Mouse (Mus musculus) lung, embryonic 16.5 days (tissue): ENCODE results near the gene Clk4. TPM values are rescaled to one million over a fixed set of nuclear protein-coding genes. Genes with fewer than 3 reads are reported as not detected.

Experiments
- ATAC-seq: fragments of 200-750 bp; cut with Nextera tagmentation; 2 replicates; pipeline ENCODE4 v1.8.0; 2017; ENCODE audit warnings: low read depth, mild to moderate bottlenecking, moderate library complexity
- H3K27ac ChIP-seq: fragments of 300-500 bp; sonication (generic); 2 replicates; pipeline ENCODE4 v1.5.1; 2014; ENCODE audit warnings: mild to moderate bottlenecking, control low read depth, low read length
- H3K27me3 ChIP-seq: fragments of 300-500 bp; sonication (generic); 2 replicates; pipeline ENCODE4 v1.6.1; 2014; ENCODE audit warnings: low read depth, low read length, mixed read lengths; ENCODE audit not compliant: control insufficient read depth, insufficient read depth
- H3K36me3 ChIP-seq: fragments of 300-500 bp; sonication (generic); 2 replicates; pipeline ENCODE4 v1.6.1; 2014; ENCODE audit warnings: low read length; ENCODE audit not compliant: control insufficient read depth, insufficient read depth
- H3K4me1 ChIP-seq: fragments of 300-500 bp; sonication (generic); replicated peaks from 2 replicates; pipeline ENCODE4 v1.6.1; 2014; ENCODE audit warnings: low read length, mixed read lengths; ENCODE audit not compliant: control insufficient read depth, insufficient read depth
- H3K4me2 ChIP-seq: fragments of 300-500 bp; sonication (generic); 2 replicates; pipeline ENCODE4 v1.6.1; 2014; ENCODE audit warnings: low read depth, low read length, control low read depth
- H3K4me3 ChIP-seq: fragments of 300-500 bp; sonication (generic); 2 replicates; pipeline ENCODE4 v1.5.1; 2014; ENCODE audit warnings: mild to moderate bottlenecking, low read length, control low read depth
- H3K9ac ChIP-seq: fragments of 300-500 bp; sonication (generic); 2 replicates; pipeline ENCODE4 v1.6.1; 2014; ENCODE audit warnings: low read length, control low read depth
- H3K9me3 ChIP-seq: fragments of 300-500 bp; sonication (generic); 2 replicates; pipeline ENCODE4 v1.6.1; 2016; ENCODE audit warnings: low read length; ENCODE audit not compliant: control insufficient read depth
- WGBS: fragments of 180-500 bp; shearing (Covaris S2); extraction: QIAGEN DNeasy Blood & Tissue Kit; methylation state at CpG from one replicate; pipeline ENCODE4 v1.1.7; 2014; 5-methylcytosine and 5-hydroxymethylcytosine counted together
- polyA plus RNA-seq: library from polyadenylated mRNA; unstranded; fragments of >200 nt; fragmentation: Nextera tagmentation; extraction: Ambion mirVana; gene quantifications from 2 replicates; pipeline ENCODE4 v1.2.1, GENCODE M21; 2015

Clk4 gene
- polyA plus RNA-seq, 1 experiment from 2014 or later: 114 TPM

DNA sequence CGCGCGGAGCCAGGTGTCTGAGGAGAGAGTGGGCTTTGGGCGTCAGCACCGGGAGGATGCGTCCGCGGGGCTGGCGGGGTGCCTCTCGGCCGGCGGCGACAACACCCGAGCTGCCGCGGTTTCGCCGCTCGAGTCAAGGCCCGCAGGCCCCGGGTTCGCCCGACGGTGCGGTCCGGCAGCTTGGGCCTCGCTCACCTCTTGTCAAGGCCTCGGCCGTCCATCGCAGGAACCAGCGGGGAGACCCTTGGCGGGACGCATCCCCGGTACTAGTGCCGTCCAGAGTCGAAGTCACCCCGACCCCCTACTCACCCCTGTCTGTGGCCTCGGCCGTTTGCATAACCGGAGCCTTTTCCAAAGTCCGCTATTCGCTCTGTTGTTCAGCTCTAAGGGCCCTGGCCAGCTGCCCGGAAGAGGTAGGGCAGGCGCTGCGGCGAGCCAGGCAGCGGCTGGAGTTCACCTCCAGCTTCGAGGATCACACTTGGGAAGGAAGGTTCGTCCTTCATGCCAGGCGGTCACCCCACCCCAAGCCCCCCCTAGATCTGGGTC lies 1.8 kb downstream of the Clk4 start:
- peak overlapping the region; percentile 95 for H3K9ac ChIP-seq

DNA sequence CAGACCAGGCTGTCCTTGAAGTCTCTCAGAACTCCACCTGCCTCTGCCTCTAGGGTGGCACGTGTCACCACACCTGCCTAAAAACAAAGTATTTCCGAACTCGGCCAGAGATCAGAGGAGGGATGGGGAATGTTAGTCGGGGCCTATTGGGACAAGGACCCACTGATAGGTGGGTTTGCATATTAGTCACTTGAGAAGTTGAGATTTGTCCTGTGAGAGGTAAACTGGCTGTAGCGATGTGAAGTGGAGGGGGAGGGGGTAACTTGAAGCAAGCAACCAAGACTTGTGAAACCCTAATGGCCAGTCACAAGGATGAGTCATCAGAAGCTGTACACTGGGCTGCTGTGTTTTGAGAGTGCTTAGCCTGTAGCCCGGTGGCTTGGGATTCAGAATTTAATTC lies 2.8 kb downstream of the Clk4 start:
- Histone ChIP-seq H3K4me1 (peaks cover 19% of the 10 kb centered on the region), H3K4me2 (peak overlapping the region; percentile 63), H3K27ac (peak overlapping the region; percentile 55), H3K27me3 (no peaks in the 10 kb centered on the region), H3K4me3 (peak overlapping the region; percentile 88), H3K36me3 (peaks cover 2% of the 10 kb centered on the region; the same call in 1 of the 2 replicates), H3K9me3 (no peaks in the 10 kb centered on the region), H3K9ac (peak overlapping the region; percentile 54)
- ATAC-seq: no peak
- 10% methylated on average over 6 of the region's 6 CpGs for WGBS

More for the DNA sequence above, 1.8 kb downstream of the Clk4 start:
- under 1% methylated on average over 50 of the region's 50 CpGs for WGBS
- H3K9me3 ChIP-seq: no peaks in the 10 kb centered on the region
- H3K4me3 ChIP-seq: peak overlapping the region; percentile 88
- ATAC-seq: peak; percentile 54
- no peaks in the 10 kb centered on the region for H3K27me3 ChIP-seq
- peaks cover 2% of the 10 kb centered on the region; the same call in 1 of the 2 replicates for H3K36me3 ChIP-seq
- H3K4me1 ChIP-seq: peaks cover 19% of the 10 kb centered on the region
- peak overlapping the region; percentile 63 for H3K4me2 ChIP-seq
- peak overlapping the region; percentile 93 for H3K27ac ChIP-seq

DNA sequence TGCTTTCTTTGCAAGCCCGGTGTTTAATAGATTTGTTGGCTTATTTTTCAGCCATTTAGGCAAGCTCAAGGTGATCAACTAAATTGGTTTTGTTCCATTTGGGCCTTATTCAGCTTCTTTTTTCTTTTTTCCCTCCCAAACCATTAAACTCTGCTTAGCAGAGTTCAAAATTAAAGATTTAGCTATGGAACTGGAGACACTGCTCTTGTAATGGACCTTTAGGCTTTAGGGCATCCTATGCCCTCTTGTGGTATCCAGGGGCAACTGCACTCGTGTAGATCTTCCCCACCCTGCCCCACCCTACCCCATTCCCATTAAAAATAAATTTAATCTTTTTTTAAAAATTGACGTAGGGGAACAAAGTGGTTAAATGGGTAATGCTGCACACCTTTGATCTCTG lies 3.8 kb downstream of the Clk4 start:
- Histone ChIP-seq H3K4me3 (no peak overlapping the region), H3K27ac (no peak overlapping the region)

DNA sequence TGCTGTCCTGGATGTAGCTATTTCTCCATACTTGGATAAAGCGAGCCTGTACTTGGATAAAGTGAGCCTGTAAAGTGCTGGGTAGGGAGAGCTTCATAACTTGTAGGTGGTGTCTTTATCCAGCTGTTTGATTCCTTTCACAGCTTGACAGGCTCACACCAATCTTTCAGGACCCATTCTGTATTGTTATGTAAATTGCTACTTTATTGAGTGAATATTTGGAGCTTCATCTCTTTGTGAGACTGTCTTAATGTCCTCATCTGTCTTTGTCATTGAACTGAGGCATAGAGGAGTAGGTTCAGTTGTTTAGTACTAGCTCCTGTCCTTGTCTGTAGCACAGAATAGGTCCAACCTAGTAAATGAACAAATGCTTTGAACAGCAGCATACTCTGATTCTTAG lies 12.9 kb downstream of the Clk4 start:
- peaks cover 45% of the 10 kb centered on the region for H3K36me3 ChIP-seq
- WGBS: 92% methylated on average over 1 of the region's 1 CpGs

More for the DNA sequence above, 3.8 kb downstream of the Clk4 start:
- H3K4me2 ChIP-seq: peak overlapping the region; percentile 63
- ATAC-seq: no peak
- no peak overlapping the region for H3K9ac ChIP-seq
- peaks cover 2% of the 10 kb centered on the region; the same call in 1 of the 2 replicates for H3K36me3 ChIP-seq
- no peaks in the 10 kb centered on the region for H3K27me3 ChIP-seq
- 46% methylated on average over 3 of the region's 3 CpGs for WGBS
- no peaks in the 10 kb centered on the region for H3K9me3 ChIP-seq
- peaks cover 19% of the 10 kb centered on the region for H3K4me1 ChIP-seq

DNA sequence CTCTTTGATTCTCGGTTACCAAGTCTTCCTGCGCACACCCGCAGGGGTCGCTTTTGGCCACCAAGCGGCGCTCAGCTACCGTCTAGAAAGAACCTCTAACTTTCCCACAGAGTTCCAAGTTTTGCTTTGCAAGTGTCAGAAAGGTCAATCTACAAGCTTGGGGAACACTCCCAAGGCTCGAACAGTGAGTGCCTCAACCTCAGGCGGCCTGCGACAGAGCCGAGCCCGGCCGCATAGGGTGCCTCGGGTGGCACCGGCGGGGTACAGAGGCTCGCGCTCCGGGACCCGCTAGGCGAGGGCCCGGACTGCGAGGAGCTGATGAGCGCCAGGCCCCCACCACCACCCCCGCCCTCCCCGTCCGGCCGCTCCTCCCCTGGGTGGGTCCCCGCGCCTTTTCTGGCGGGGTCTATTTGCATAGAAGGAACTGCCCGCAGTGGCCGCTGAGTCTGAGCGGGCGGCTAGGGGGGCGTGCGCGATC lies 28.1 kb downstream of the Clk4 start, which contains the start of gene Col23a1:
TSS of gene Col23a1 (plus strand) at position 357 of the 478 bp plus-strand sequence.
- 0 out of 2 replicates have a peak, but pooled peaks cover 2% of the 10 kb centered on the region for H3K36me3 ChIP-seq
- peak; percentile 97 for ATAC-seq
- no peaks in the 10 kb centered on the region for H3K27me3 ChIP-seq
- peak within 1 kb of the TSS; percentile 82 for H3K4me2 ChIP-seq
- peak within 1 kb of the TSS; percentile 72 for H3K9ac ChIP-seq
- 1% methylated on average over 29 of the region's 38 CpGs for WGBS
- peak within 1 kb of the TSS; percentile 70 for H3K4me3 ChIP-seq
- peak within 1 kb of the TSS; percentile 83 for H3K27ac ChIP-seq
- no peaks in the 10 kb centered on the region for H3K9me3 ChIP-seq
- H3K4me1 ChIP-seq: peaks cover 4% of the 10 kb centered on the region

More for the DNA sequence above, 12.9 kb downstream of the Clk4 start:
- Histone ChIP-seq H3K4me1 (no peaks in the 10 kb centered on the region), H3K27me3 (no peaks in the 10 kb centered on the region), H3K9me3 (no peaks in the 10 kb centered on the region), H3K4me3 (no peak overlapping the region), H3K9ac (no peak overlapping the region), H3K4me2 (no peak overlapping the region), H3K27ac (no peak overlapping the region)
- no peak for ATAC-seq

DNA sequence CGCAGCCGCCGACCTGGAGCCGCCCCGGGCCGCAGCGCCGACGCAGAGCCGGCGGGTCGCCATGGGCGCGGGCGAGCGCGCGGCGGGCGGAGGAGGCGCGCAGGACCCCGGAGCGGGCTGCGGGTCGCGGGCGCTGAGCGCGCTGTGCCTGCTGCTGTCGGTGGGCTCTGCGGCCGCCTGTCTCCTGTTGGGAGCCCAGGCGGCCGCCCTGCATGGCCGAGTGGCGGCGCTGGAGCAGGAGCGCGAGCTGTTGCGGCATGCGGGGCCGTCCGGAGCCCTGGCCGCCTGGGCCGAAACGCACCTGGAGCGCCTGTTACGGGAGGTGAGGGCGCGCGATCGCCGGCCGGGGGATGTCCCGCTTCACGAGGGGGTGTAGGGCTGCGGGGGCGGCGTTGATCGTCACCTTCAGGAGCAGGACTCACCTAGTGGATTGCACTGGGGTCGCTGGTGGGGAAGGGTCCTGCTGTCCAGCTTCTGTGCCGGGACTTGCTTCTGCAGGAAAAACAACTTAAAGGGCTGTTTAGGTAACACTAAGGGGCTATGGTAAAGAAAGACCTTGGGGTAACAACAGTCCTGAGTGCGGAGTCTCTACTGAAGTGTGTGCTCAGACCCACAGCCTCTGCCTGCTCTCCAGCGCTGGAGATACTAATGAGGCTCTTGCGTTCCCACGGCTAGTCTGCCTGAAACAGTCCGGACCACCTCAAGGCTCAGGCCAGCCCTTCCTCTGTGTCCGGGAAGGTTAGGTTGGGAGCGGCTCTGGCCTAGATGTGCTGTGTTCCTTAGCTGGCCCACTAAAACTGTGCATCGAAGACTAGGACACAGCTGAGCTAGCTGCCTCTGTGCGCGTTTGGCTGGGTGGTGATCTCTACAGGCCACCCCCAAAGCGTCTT lies 28.8 kb downstream of the Clk4 start:
- Histone ChIP-seq H3K4me2 (peak overlapping the region; percentile 82), H3K27ac (peak overlapping the region; percentile 15; the same call in 1 of the 2 replicates), H3K36me3 (no peaks in the 10 kb centered on the region), H3K9me3 (0 out of 2 replicates have a peak, but pooled peaks cover under 1% of the 10 kb centered on the region), H3K27me3 (no peaks in the 10 kb centered on the region), H3K9ac (peak overlapping the region; percentile 72), H3K4me3 (peak overlapping the region; percentile 70), H3K4me1 (peaks cover 4% of the 10 kb centered on the region)
- ATAC-seq: peak; percentile 84
- WGBS: 2% methylated on average over 47 of the region's 74 CpGs

DNA sequence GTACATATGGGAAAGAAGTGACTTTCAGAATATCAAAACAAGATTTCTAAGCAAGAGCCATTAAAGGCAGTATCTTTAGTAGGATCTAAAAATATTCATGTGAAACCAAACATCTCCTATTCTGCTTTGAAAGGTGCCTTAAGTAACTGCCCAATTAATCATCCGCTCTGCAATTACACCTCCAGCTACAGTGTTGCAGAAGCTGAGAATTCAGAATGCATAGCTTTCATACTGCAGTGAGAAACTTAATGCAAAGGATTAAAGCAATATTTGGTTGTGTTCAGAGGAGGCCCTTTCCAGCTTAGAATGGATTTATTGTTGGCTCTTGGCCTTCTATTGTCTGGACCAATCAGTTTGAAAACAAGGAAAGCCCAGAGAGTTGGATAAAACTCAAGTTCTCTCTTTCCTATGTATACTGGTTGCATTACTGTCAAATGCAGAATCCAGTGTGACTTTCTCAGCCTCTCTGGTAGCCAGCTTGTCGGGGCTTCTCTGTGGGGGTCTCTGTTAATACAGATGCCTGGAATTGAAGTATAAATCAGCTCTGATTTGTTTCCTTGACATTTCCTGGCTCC lies 32.5 kb downstream of the Clk4 start:
- 66% methylated on average over 2 of the region's 2 CpGs for WGBS
- Histone ChIP-seq H3K9me3 (0 out of 2 replicates have a peak, but pooled peaks cover 4% of the 10 kb centered on the region), H3K27me3 (no peaks in the 10 kb centered on the region)

DNA sequence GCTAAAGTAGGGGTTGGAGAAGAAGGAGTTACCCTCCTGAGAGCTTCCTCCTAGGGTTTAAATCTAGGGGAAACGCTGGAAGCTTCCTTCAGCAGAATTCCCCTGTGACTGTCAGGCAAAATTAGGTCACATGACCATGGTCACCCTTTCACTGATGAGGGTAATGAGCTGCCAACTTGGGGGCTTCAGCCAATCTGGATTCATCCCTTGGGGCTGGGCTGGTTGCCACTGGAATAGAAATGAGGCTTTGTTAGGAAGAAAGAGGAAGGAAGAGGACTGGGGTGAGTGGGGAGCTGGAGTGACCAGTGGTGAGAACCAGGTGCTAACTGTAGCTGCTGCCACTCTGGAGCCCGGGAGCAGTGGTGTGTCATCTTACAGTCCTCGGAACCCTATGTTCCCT lies 34.2 kb downstream of the Clk4 start:
- H3K9ac ChIP-seq: no peak overlapping the region
- 0 out of 2 replicates have a peak, but pooled peaks cover 4% of the 10 kb centered on the region for H3K9me3 ChIP-seq
- no peaks in the 10 kb centered on the region for H3K36me3 ChIP-seq
- no peak overlapping the region for H3K27ac ChIP-seq
- H3K27me3 ChIP-seq: no peaks in the 10 kb centered on the region
- no peak overlapping the region for H3K4me2 ChIP-seq
- WGBS: 67% methylated on average over 3 of the region's 3 CpGs
- no peaks in the 10 kb centered on the region; the same call in 1 of the 2 replicates for H3K4me1 ChIP-seq
- no peak for ATAC-seq
- H3K4me3 ChIP-seq: no peak overlapping the region

More for the DNA sequence above, 32.5 kb downstream of the Clk4 start:
- no peak for ATAC-seq
- Histone ChIP-seq H3K27ac (no peak overlapping the region), H3K4me3 (no peak overlapping the region), H3K4me1 (peaks cover 2% of the 10 kb centered on the region), H3K9ac (no peak overlapping the region), H3K36me3 (no peaks in the 10 kb centered on the region), H3K4me2 (no peak overlapping the region)

DNA sequence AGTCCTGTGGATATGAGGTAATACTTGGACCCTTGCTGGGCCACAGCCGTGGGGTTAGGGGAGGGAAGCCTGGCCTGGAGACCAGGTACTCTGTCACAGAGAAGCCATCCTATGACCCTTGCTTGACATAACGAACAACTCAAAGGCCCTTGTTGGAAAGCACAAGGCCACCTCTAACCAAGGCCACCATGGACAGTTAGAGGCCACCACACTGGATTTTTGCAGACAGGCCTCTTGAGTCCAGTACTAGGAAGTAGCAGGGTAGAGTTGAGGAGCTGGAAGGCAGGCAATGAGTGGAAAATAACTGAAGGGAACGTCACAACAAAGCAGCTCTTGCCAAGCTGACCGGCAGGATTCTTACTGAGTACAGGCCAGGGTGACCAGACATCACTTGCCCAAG lies 37.2 kb downstream of the Clk4 start:
- Histone ChIP-seq H3K4me2 (no peak overlapping the region), H3K4me1 (no peaks in the 10 kb centered on the region), H3K9me3 (0 out of 2 replicates have a peak, but pooled peaks cover 4% of the 10 kb centered on the region), H3K27ac (no peak overlapping the region), H3K4me3 (no peak overlapping the region), H3K9ac (no peak overlapping the region), H3K36me3 (no peaks in the 10 kb centered on the region), H3K27me3 (no peaks in the 10 kb centered on the region)
- 77% methylated on average over 4 of the region's 4 CpGs for WGBS
- ATAC-seq: no peak
